Mouse (Mus musculus): ENCODE measurements around the gene Cdkn1b. TPM values are rescaled to one million over a fixed set of nuclear protein-coding genes. Genes with fewer than 3 reads are reported as not detected.
A peak's percentile ranks its signal among the peaks of the same experiment; 100 is the strongest.

Gene Cdkn1b
- total RNA-seq, 2 experiments from 2014 or later = 21.1 to 39.1 TPM

- ATAC-seq (replicated peaks; ENCODE audit: poor library complexity) = peak; percentile 69
Observed at GRCm38 (mm10) chr6:134898095-134898965, 21.9 kb upstream of the Cdkn1b start, which contains the start of gene Gpr19. TSS of gene Gpr19 (minus strand) at chr6:134898578.

GRCm38 (mm10) chr6:134903368-134903767 lies 16.8 kb upstream of the Cdkn1b start:
- ATAC-seq (replicated peaks; ENCODE audit: poor library complexity) = no peak

GRCm38 (mm10) chr6:134903891-134904884 lies 16.0 kb upstream of the Cdkn1b start:
- no peak; the same call in 1 of the 2 replicates for ATAC-seq (replicated peaks; ENCODE audit: poor library complexity)

- no peak for ATAC-seq (replicated peaks; ENCODE audit: poor library complexity)
Observed at GRCm38 (mm10) chr6:134905811-134906210, 14.4 kb upstream of the Cdkn1b start.

DNA sequence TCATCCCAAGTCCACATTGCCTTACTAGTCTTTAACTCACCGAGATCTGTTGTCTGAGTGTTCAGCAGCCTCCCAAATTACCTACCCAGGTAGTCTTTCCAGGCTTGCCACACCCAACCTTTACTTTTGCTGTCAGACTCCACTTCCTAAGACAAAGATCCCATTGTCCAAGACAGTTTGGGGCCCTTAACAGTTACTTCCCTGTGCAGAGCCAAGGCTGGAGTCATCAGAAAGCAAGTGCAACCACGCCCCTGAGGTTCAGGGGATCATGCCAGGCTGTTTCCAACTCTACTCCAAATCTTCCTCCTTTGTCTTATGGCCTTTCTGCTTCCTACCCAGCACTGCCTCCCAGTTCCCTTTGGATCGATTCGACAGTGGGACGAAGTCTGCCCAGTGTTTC lies 5.7 kb upstream of the Cdkn1b start:
- no peak for ATAC-seq (replicated peaks; ENCODE audit: poor library complexity)

GRCm38 (mm10) chr6:134916641-134917040 lies 3.6 kb upstream of the Cdkn1b start:
- no peak for ATAC-seq (replicated peaks; ENCODE audit: poor library complexity)

DNA sequence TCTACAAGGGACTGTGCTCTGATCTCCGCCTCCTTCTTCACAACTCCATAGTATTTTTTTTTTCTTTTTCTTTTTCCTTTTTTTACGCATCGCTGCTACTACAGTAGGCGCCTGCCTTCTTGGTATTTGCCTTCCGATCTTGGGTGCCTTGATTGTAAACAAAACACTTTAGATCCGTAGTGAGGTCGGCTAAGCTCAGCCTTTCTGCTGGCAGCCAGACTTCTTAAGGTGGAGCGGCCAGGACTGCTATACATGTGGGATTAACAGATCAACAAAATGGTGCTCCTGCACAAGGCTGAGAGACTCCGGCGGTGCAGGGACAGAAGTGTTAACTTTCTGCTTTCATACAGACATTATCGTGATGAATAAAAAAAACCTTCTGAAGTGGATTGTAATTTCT lies 3.1 kb upstream of the Cdkn1b start:
- peak; percentile 21; the same call in 1 of the 2 replicates for ATAC-seq (replicated peaks; ENCODE audit: poor library complexity)

- ATAC-seq (replicated peaks; ENCODE audit: poor library complexity) = no peak
Observed at GRCm38 (mm10) chr6:134918769-134919168, 1.4 kb upstream of the Cdkn1b start.

DNA sequence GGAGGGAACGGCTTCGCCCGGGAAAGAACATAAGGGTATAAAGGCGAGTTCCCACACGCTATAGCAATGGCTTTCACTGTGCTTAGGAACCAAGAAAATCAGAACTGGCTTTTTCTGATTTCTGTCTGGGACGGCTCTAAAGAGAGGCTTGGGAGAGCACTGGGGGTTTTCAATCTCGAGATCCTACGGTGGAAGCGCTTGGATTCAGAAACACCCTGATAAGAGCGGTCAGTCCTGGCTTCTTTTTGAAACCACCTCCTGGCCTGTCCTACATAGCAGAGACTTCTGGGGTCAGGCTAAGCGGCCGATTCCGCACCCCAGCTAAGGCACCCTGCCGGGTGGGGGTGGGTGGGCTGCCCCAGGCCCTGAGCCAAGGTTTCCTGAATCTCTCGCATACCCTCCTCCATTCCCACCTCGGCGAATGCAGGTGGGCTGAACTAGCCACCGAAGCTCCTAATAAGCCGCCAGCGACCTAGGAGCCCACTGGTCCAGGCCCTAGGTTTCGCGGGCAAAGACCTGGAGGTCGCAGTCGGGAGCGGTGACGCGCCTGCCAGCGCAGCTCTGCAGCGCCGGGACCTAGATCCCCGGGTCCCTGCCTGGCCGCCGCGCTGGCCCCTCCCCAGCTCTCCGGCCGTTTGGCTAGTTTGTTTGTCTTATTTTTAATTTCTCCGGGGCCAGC lies 551 bp upstream of the Cdkn1b start:
- peak; percentile 4; the same call in 1 of the 2 replicates for ATAC-seq (replicated peaks; ENCODE audit: poor library complexity)

DNA sequence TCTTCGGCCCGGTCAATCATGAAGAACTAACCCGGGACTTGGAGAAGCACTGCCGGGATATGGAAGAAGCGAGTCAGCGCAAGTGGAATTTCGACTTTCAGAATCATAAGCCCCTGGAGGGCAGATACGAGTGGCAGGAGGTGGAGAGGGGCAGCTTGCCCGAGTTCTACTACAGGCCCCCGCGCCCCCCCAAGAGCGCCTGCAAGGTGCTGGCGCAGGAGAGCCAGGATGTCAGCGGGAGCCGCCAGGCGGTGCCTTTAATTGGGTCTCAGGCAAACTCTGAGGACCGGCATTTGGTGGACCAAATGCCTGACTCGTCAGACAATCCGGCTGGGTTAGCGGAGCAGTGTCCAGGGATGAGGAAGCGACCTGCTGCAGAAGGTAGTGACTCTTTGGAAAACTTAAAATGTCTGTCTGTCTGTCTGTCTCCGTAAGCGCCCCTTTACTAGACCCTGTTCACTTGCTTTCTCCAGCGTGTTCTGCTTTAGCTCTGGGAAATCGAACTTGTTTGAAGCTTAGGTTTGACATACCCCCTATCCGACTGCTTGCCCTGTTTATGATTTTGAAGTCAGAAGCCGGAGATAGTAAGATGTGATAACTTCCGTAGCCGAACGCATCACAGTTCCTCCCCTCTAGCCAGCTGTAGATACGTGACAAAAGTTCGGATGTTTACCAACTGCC lies 953 bp downstream of the Cdkn1b start:
- peak; percentile 18 for ATAC-seq (replicated peaks; ENCODE audit: poor library complexity)

DNA sequence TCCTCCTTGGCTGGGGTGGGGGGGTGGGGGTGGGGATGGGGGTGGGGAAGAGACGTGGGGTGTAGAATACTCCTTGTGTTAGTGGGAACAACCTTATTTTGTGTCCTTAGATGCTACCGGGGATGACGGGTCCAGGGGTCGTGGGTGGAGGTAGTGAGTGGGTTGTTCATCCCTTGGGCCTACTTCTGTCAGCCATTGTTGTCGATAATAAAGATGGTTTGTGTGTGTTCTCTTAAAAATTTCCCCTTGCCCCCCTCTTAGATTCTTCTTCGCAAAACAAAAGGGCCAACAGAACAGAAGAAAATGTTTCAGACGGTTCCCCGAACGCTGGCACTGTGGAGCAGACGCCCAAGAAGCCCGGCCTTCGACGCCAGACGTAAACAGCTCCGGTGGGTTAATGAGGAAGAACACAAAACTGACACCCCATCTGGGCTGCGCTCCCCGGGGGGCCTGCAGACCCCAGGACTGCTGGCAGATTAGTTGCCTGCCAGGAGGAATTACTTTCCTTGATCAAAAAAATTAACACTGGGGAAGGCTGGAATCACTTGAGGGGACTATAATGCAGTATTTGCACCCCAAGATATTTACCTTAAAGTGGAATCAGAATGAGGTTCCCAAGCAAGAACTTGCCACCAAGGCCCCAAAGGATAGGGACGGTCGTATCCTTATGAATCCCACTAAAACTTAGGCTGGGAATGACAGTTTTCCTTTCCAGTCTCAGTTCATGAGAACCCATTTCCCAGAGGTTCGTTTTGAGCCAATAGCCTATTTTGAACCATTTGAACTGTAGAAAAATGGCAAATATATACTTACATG lies 1.7 kb downstream of the Cdkn1b start:
- no peak for ATAC-seq (replicated peaks; ENCODE audit: poor library complexity)

DNA sequence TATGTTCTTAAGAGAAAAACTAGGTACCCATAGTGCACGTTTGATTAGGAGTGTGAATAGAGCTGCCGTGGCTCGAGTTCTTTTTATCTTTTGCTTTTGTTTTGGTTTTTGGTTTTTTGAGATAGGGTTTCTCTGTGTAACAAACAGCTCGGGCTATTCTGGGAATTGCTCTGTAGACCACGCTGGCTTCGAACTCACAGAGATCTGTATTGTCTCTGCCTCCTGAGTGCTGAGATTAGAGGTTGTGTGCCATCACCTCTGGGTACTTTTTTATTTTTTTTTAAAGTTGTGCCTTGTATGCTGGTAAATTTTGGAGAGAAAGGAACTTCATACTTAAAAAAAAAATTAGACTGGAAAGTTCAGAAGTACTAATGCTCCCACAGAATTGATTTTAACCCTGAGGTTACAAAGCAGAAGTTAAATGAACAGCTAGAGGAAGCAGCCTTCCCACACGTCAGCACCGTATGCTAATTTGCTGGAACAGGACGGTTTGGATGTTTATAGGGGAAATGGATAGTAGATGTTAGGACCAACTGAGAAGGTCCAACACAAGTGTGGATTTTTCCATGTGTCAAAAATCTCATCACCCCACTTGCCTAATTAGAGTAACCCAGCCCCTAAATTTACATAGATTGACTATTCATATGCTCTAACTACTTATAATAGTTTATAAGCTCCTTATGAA lies 2.5 kb downstream of the Cdkn1b start:
- peak; percentile 23 for ATAC-seq (replicated peaks; ENCODE audit: poor library complexity)

GRCm38 (mm10) chr6:134923670-134924069 lies 3.5 kb downstream of the Cdkn1b start:
- no peak for ATAC-seq (replicated peaks; ENCODE audit: poor library complexity)

GRCm38 (mm10) chr6:134924262-134924661 lies 4.1 kb downstream of the Cdkn1b start:
- no peak for ATAC-seq (replicated peaks; ENCODE audit: poor library complexity)

DNA sequence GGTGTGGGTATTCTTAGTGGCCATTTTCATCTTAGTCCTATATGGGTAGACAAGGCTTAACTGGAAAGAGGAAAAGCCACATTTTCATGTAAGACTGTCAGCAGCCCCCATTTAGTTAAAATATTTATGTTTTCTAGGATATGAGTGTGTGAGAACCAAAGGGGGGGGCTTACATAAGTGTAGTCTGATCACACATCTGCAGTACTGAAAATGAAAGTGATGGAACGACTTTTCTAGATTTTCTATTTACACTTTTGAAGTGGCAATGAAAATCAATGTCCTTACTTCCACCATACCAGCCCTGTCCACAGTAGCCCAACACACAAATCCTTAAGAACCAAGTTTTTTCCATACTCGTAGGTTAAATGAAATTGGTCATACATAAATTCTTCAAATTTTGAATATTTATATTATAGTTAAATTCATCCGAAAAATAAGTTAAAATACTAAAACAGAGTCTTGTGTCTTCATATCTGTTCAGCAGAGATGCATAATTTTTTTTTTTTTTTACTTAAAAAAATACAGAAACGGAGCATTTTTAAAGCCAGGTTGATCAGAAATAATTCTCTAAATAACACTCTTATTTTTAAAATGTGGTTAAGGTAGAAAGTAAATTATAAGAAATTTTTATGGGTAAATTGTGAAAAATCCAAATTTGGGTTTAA lies 5.6 kb downstream of the Cdkn1b start:
- no peak for ATAC-seq (replicated peaks; ENCODE audit: poor library complexity)

GRCm38 (mm10) chr6:134926338-134926705 lies 6.1 kb downstream of the Cdkn1b start:
- ATAC-seq (replicated peaks; ENCODE audit: poor library complexity) = no peak

GRCm38 (mm10) chr6:134926803-134927594 lies 6.8 kb downstream of the Cdkn1b start:
- ATAC-seq (replicated peaks; ENCODE audit: poor library complexity) = peak; percentile 35

Measured in megakaryocyte progenitor cell, adult 5-6 weeks (primary cell).